Mouse (Mus musculus) small intestine, adult 2 months (tissue): ENCODE measurements around the gene Lrrc58. TPM values are rescaled to one million over a fixed set of nuclear protein-coding genes. Genes with fewer than 3 reads are reported as not detected.

Experiments used
- H3K27ac ChIP-seq: fragments of 200-500 bp; 2 replicates; pipeline ENCODE4 v1.5.1; 2012; ENCODE audit warnings: low read depth, low read length, control low read depth, inconsistent platforms; ENCODE audit not compliant: insufficient read depth
- H3K27me3 ChIP-seq: fragments of 200-500 bp; 2 replicates; pipeline ENCODE4 v1.6.1; 2012; ENCODE audit warnings: mild to moderate bottlenecking, moderate library complexity, low read length, inconsistent platforms; ENCODE audit not compliant: control insufficient read depth, insufficient read depth
- H3K36me3 ChIP-seq: fragments of 200-500 bp; 2 replicates; pipeline ENCODE4 v1.6.1; 2012; ENCODE audit warnings: mild to moderate bottlenecking, low read length, control low read depth, inconsistent platforms; ENCODE audit not compliant: control insufficient read depth, insufficient read depth
- H3K4me1 ChIP-seq: fragments of 200-500 bp; 2 replicates; pipeline ENCODE4 v1.6.1; 2012; ENCODE audit warnings: low read length, inconsistent platforms, mixed read lengths; ENCODE audit not compliant: control insufficient read depth, insufficient read depth, insufficient read length
- H3K4me3 ChIP-seq: fragments of 200-500 bp; 2 replicates; pipeline ENCODE4 v1.5.1; 2012; ENCODE audit warnings: low read depth, mild to moderate bottlenecking, control low read depth, inconsistent platforms, low read length, moderate library complexity
- CTCF ChIP-seq: fragments of 200-500 bp; IDR thresholded peaks from 2 replicates; pipeline ENCODE4 v1.5.1; 2012; ENCODE audit warnings: low read depth, mild to moderate bottlenecking, control low read depth, inconsistent platforms, low read length, moderate library complexity, mixed read lengths; ENCODE audit not compliant: insufficient replicate concordance, insufficient read length; ENCODE audit errors: extremely low read depth
- POLR2A ChIP-seq: fragments of 200-500 bp; IDR thresholded peaks from 2 replicates; pipeline ENCODE4 v1.6.1; 2012; ENCODE audit warnings: low read depth, mild to moderate bottlenecking, control low read depth, inconsistent platforms, low read length, moderate library complexity
- WGBS: fragments of 180-500 bp; shearing (Covaris S2); methylation state at CpG from one replicate; pipeline ENCODE4 v1.1.7; 2018; 5-methylcytosine and 5-hydroxymethylcytosine counted together
- polyA plus RNA-seq: library from polyadenylated mRNA; depleted of rRNA; stranded (reverse); fragments of >200 nt; gene quantifications from 2 replicates; pipeline ENCODE4 v1.2.3, GENCODE M21; 2012

The Lrrc58 gene
- polyA plus RNA-seq, 1 experiment = 5.1 TPM

DNA sequence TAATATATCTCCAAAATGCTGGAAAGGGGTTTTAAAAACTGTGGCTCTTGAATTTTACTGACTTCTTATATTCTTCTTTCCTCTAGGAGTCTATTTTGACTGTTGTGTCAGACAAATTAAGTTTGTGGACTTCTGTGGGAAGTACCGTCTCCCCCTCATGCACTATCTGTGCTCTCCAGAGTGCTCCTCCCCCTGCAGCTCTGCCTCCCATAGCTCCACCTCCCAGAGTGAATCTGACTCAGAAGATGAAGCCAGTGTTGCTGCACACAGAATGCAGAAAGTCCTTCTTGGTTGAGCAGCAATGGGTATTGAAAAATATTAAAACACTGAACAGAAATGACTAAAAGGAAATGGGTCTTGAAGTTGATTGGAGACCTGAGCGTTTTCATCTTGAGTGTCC is 13.0 kb downstream of the Lrrc58 start:
- Histone ChIP-seq H3K27me3 (no peaks in the 10 kb centered on the region), H3K4me3 (no peak overlapping the region), H3K4me1 (0 out of 2 replicates have a peak, but pooled peaks cover 2% of the 10 kb centered on the region), H3K27ac (no peak overlapping the region), H3K36me3 (peaks cover 40% of the 10 kb centered on the region)
- WGBS = 79% methylated on average over 2 of the region's 2 CpGs
- TF ChIP-seq POLR2A (no peak), CTCF (no peak)

DNA sequence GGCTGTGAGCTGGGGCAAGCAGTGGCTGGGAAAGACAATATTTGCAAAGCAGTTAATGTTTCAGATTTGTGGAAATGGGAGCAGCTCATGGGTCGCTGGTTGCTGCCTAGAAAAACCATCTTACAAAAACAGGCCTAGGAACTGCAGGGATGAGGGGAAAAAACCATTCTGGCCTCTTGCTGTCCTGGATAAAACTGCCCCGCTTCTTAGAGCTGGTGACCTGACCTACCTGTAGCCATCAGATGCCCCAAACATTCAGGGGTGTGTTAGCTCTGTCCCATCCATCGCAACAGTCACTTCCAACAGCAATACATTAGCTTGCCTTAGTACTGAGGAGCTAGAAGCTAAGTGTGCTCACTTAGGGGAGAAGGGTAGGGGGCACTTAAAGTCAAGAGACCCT is 20.8 kb downstream of the Lrrc58 start:
- H3K27ac ChIP-seq = no peak overlapping the region
- no peaks in the 10 kb centered on the region for H3K4me1 ChIP-seq
- no peaks in the 10 kb centered on the region for H3K27me3 ChIP-seq
- peaks cover 2% of the 10 kb centered on the region; the same call in 1 of the 2 replicates for H3K36me3 ChIP-seq
- no peak overlapping the region for H3K4me3 ChIP-seq
- 90% methylated on average over 3 of the region's 3 CpGs for WGBS
- no peak for TF ChIP-seq POLR2A
- TF ChIP-seq CTCF = no peak

DNA sequence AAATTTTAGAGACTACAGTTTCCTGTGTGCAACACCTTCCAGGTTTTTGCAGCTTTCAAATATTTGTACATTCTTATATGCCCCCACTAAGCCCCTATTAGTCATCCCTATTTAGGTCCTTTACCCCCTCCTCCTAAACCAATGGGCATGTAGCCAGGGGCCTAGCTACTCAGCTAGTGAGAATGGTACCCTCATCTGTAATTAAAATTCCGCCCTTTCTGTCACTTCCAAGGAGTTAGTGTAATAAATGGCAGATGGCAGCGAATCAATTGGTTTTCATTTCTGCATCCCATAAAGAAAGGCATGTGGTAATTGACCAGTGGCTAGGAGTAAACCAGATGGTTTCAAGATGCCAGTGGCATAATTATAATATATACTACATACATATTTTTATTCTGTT is 24.5 kb downstream of the Lrrc58 start:
- no peak overlapping the region for H3K27ac ChIP-seq
- H3K27me3 ChIP-seq = no peaks in the 10 kb centered on the region
- peaks cover 2% of the 10 kb centered on the region; the same call in 1 of the 2 replicates for H3K36me3 ChIP-seq
- WGBS = 77% methylated on average over 2 of the region's 2 CpGs
- no peak overlapping the region for H3K4me3 ChIP-seq
- H3K4me1 ChIP-seq = no peaks in the 10 kb centered on the region
- TF ChIP-seq POLR2A (no peak), CTCF (no peak)

DNA sequence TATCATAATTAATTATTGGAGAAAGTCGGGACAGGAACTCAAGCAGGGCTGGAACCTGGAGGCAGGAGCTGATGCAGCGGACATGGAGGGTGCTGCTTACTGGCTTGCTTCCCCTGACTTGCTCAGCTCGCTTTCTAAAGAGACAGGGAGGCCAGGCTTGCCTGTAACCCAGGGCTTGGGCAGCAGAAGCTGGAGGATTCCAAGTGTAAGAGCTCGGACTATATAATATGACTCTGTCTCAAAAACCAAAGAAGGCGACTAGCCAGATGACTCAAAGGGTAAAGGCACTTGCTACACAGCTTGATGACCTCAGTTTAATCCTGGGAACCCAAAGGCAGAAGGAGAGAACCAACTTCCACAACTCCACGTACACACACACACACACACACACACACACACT is 25.2 kb downstream of the Lrrc58 start:
- Histone ChIP-seq H3K4me3 (no peak overlapping the region), H3K36me3 (peaks cover 2% of the 10 kb centered on the region; the same call in 1 of the 2 replicates), H3K4me1 (no peaks in the 10 kb centered on the region), H3K27ac (no peak overlapping the region), H3K27me3 (no peaks in the 10 kb centered on the region)
- TF ChIP-seq CTCF (no peak), POLR2A (no peak)
- WGBS = 57% methylated on average over 6 of the region's 6 CpGs

DNA sequence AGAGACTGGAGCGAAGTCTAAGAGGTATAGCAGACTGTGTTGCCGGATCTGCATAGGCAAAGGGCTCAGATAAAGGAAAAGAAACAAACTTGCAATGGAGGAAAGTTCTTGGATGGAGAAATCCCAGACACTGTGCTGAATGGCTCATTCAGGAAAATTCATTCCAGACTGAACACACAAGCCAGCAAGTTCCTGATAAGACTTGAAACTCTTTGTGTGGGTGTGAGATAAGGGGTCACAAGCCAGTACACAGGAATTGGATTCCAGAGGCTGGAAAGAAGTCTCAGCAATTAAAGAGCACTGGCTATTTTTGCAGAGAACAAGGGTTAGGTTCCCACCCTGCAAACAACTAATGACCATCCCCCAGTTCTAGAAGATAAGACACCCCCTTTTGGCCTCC is 25.8 kb downstream of the Lrrc58 start:
- Histone ChIP-seq H3K27ac (no peak overlapping the region), H3K27me3 (no peaks in the 10 kb centered on the region), H3K36me3 (peaks cover under 1% of the 10 kb centered on the region; the same call in 1 of the 2 replicates), H3K4me3 (no peak overlapping the region), H3K4me1 (no peaks in the 10 kb centered on the region)
- TF ChIP-seq CTCF (no peak), POLR2A (no peak)
- 54% methylated on average over 2 of the region's 2 CpGs for WGBS

DNA sequence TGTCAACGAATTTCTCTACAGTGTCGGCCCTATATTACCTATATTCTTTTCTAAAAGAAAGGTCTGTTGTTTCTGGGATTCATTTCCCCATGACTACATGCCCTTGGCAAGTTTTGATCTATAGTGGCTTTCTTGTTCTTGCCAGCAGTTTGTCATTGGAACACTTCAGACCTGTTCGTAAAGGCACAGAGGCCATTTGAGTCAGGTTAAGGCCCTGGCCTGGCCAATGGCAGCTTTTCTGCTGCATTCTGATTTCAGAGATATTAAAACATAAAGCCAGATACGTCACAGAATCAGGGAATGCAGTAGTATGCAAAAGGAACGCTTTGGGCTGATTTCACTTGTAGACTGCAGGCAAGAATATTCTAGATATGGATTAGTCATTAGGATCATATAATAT is 30.6 kb downstream of the Lrrc58 start:
- TF ChIP-seq CTCF (no peak), POLR2A (no peak)
- Histone ChIP-seq H3K27ac (no peak overlapping the region), H3K4me1 (peaks cover 6% of the 10 kb centered on the region; the same call in 1 of the 2 replicates), H3K36me3 (no peaks in the 10 kb centered on the region), H3K4me3 (no peak overlapping the region), H3K27me3 (no peaks in the 10 kb centered on the region)
- 91% methylated on average over 5 of the region's 5 CpGs for WGBS

DNA sequence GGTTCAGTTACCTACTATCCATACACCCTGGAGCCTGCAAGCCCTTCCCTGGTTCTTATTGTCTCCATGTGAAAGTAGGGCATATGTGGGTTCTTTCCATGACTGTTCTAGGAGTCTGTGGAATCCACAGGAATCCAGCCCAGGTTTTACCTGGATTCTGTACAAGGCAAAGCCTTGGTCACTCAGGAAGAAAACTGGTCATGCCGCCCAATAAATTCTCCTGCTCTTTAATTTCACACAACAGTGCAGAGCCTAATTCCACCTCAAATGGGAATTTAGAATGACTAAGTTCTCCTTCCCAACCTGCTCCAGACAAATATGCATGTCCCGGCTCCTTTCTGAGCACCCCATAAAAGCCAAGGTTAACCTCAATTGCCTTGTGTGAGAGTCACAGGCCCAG is 31.2 kb downstream of the Lrrc58 start:
- 56% methylated on average over 2 of the region's 2 CpGs for WGBS
- TF ChIP-seq POLR2A = no peak
- TF ChIP-seq CTCF = no peak
- no peaks in the 10 kb centered on the region for H3K36me3 ChIP-seq
- no peaks in the 10 kb centered on the region for H3K27me3 ChIP-seq
- H3K4me1 ChIP-seq = peaks cover 6% of the 10 kb centered on the region; the same call in 1 of the 2 replicates
- no peak overlapping the region for H3K4me3 ChIP-seq
- H3K27ac ChIP-seq = no peak overlapping the region
